Mouse (Mus musculus) forebrain, embryonic 10.5 days (tissue): Measurements from ENCODE around the gene Calhm6. TPM values are rescaled to one million over a fixed set of nuclear protein-coding genes. Genes with fewer than 3 reads are reported as not detected.

Source experiments
- DNase-seq: peaks from one replicate; pipeline ENCODE4 v3.0.0-alpha.2; 2017; ENCODE audit warnings: low spot score; ENCODE audit errors: extremely low spot score
- H3K27ac ChIP-seq: fragments of 300-500 bp; sonication (generic); 2 replicates; pipeline ENCODE4 v1.5.1; 2016; ENCODE audit warnings: mild to moderate bottlenecking
- H3K27me3 ChIP-seq: fragments of 300-500 bp; sonication (generic); 2 replicates; pipeline ENCODE4 v1.6.1; 2016; ENCODE audit warnings: mild to moderate bottlenecking; ENCODE audit not compliant: poor library complexity, severe bottlenecking
- H3K36me3 ChIP-seq: fragments of 300-500 bp; sonication (generic); replicated peaks from 2 replicates; pipeline ENCODE4 v1.6.1; 2016; ENCODE audit warnings: mild to moderate bottlenecking, moderate library complexity
- H3K4me1 ChIP-seq: fragments of 300-500 bp; sonication (generic); 2 replicates; pipeline ENCODE4 v1.6.1; 2016
- H3K4me3 ChIP-seq: fragments of 300-500 bp; sonication (generic); 2 replicates; pipeline ENCODE4 v1.5.1; 2016; ENCODE audit warnings: mild to moderate bottlenecking, moderate library complexity
- H3K9me3 ChIP-seq: fragments of 300-500 bp; sonication (generic); 2 replicates; pipeline ENCODE4 v1.6.1; 2016; ENCODE audit warnings: mild to moderate bottlenecking, moderate library complexity
- WGBS: fragments of 180-500 bp; shearing (Covaris S2); methylation state at CpG from one replicate; pipeline ENCODE4 v1.1.7; 2016; 5-methylcytosine and 5-hydroxymethylcytosine counted together
- polyA plus RNA-seq: library from polyadenylated mRNA; unstranded; fragments of >200 nt; fragmentation: Nextera tagmentation; extraction: Ambion mirVana; gene quantifications from 2 replicates; pipeline ENCODE4 v1.2.1, GENCODE M21; 2016

The Calhm6 gene
- polyA plus RNA-seq, 1 experiment from 2014 or later, result 0.56 TPM

DNA sequence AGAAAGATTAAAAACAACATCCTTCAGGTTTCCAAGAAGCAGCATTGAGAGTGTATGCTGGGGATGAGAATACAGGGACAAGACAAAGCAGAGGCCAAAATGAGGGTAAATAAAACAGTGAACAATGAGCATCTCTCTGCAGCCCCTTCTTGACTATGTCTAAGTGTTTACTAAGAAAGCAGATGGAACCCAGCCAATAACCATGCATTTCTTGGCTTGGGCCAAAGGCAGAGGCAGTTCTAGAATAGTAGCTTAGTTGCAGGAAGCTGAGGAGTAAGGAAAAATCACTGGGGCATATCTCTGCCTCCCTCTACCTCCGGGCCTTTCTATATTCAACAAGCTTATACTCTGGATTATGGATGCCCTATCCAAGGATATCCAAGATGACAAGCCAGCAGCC, 37.3 kb downstream of the Calhm6 start:
- no peak overlapping the region for H3K4me3 ChIP-seq
- H3K36me3 ChIP-seq, result no peaks in the 10 kb centered on the region
- DNase-seq, result no peak
- no peaks in the 10 kb centered on the region for H3K9me3 ChIP-seq
- WGBS, result 89% methylated on average over 1 of the region's 1 CpGs
- no peak overlapping the region for H3K27ac ChIP-seq
- no peaks in the 10 kb centered on the region for H3K4me1 ChIP-seq
- H3K27me3 ChIP-seq, result no peaks in the 10 kb centered on the region

GRCm38 (mm10) chr10:34089517-34089916, 38.3 kb downstream of the Calhm6 start:
- no peaks in the 10 kb centered on the region for H3K9me3 ChIP-seq
- H3K4me3 ChIP-seq, result no peak overlapping the region
- 80% methylated on average over 3 of the region's 3 CpGs for WGBS
- no peaks in the 10 kb centered on the region for H3K36me3 ChIP-seq
- no peaks in the 10 kb centered on the region for H3K27me3 ChIP-seq
- no peaks in the 10 kb centered on the region for H3K4me1 ChIP-seq
- no peak overlapping the region for H3K27ac ChIP-seq
- no peak for DNase-seq

DNA sequence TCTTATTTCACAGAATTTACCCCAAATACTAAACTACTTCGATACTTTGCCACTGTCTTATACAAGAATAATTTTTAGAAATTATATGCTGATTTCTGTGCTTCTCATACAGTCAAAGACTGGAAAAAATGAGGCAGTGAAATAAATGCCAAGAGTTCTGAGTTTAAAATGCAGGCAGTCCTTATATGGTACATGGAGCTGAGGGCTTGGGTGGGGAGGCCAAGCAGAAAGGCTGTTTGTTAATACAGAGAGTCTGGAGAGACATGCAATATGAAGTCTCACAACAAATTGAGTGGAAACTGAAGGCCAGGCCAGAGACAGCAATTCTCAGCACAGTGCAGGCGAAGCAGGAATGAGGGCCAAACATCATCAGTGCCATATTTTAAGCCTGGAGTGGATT, 39.3 kb downstream of the Calhm6 start:
- H3K36me3 ChIP-seq, result no peaks in the 10 kb centered on the region

GRCm38 (mm10) chr10:34086514-34086913, 41.3 kb downstream of the Calhm6 start:
- Histone ChIP-seq H3K27me3 (no peaks in the 10 kb centered on the region), H3K4me1 (no peaks in the 10 kb centered on the region), H3K27ac (no peak overlapping the region), H3K36me3 (no peaks in the 10 kb centered on the region), H3K9me3 (no peaks in the 10 kb centered on the region), H3K4me3 (no peak overlapping the region)
- WGBS, result 94% methylated on average over 1 of the region's 1 CpGs
- DNase-seq, result no peak

More for the DNA sequence above, 39.3 kb downstream of the Calhm6 start:
- 82% methylated on average over 2 of the region's 2 CpGs for WGBS
- H3K4me3 ChIP-seq, result no peak overlapping the region
- no peaks in the 10 kb centered on the region for H3K9me3 ChIP-seq
- no peak for DNase-seq
- no peak overlapping the region for H3K27ac ChIP-seq
- H3K4me1 ChIP-seq, result no peaks in the 10 kb centered on the region
- H3K27me3 ChIP-seq, result no peaks in the 10 kb centered on the region

Other genes with a start within 250 kb of the Calhm6 start
- gene Rsph4a, start 222.9 kb downstream of the Calhm6 start, polyA plus RNA-seq, result 0.06 and 0.10 TPM in 2 replicates
- gene Zup1, start 176.7 kb downstream of the Calhm6 start, polyA plus RNA-seq, result 19.3 and 20.5 TPM in 2 replicates
- gene Rwdd1, start 108.4 kb downstream of the Calhm6 start, polyA plus RNA-seq, result 143 and 155 TPM in 2 replicates
- not detected in 2 replicates for gene Trappc3l, start 90.4 kb downstream of the Calhm6 start, polyA plus RNA-seq
- 0.04 TPM in 1 of 2 replicates, not detected in the other for gene Calhm4, start 83.7 kb downstream of the Calhm6 start, polyA plus RNA-seq
- 0.05 and 0.09 TPM in 2 replicates for gene Calhm5, start 31.5 kb downstream of the Calhm6 start, polyA plus RNA-seq
- 17.9 and 21.0 TPM in 2 replicates for gene Dse, start 79.7 kb upstream of the Calhm6 start, polyA plus RNA-seq
- 53.7 and 56.8 TPM in 2 replicates for gene Tspyl1, start 154.2 kb upstream of the Calhm6 start, polyA plus RNA-seq
- 28.9 and 35.2 TPM in 2 replicates for gene Tspyl4, start 169.5 kb upstream of the Calhm6 start, polyA plus RNA-seq